Mouse (Mus musculus): Measurements from ENCODE around the gene Pglyrp4. TPM values are rescaled to one million over a fixed set of nuclear protein-coding genes. Genes with fewer than 3 reads are reported as not detected.
"Not testable (repeated sequence)": the region's sequence is repeated elsewhere in the genome, so short reads cannot be mapped to it uniquely, and the experiment has no call there.

Pglyrp4 gene
- polyA plus RNA-seq, 1 experiment from 2014 or later: not detected

DNA sequence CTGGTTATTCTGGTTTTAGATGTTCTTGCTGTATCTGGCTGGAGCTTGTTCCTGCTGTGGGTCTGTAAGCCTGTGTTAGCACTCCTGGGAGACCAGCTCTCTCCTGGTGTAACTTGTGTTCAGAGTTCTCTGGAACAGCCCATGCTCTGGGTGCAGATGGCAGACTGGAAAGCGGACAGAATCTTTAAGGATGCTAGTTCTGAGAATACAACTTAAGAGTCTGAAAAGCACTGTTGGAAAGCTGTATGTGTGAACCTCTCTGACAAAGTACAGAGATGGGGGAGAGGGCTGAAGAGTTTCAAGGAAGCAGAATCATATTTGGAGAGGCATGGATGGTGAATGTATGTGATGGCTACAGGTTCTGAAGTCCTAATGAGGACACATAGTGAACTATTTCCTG, 23.0 kb downstream of the Pglyrp4 start:
- H3K9me3 ChIP-seq (ENCODE audit: control insufficient read depth, low read length): no peaks in the 10 kb centered on the region
- no peak for ATAC-seq (ENCODE audit: low read depth)
- no peak overlapping the region for H3K27ac ChIP-seq (ENCODE audit: low read depth, low read length)
- no peak overlapping the region for H3K9ac ChIP-seq (replicated peaks; ENCODE audit: low read depth, low read length)
- no peak overlapping the region for H3K4me2 ChIP-seq (ENCODE audit: low read depth, low read length)
- H3K4me3 ChIP-seq (ENCODE audit: low read depth, low read length): no peak overlapping the region
- H3K27me3 ChIP-seq (ENCODE audit: control insufficient read depth, insufficient read depth, low read length): no peaks in the 10 kb centered on the region
- 89% methylated on average over 1 of the region's 1 CpGs for WGBS
- H3K4me1 ChIP-seq (ENCODE audit: control insufficient read depth, insufficient read depth, low read length): no peaks in the 10 kb centered on the region
- no peaks in the 10 kb centered on the region for H3K36me3 ChIP-seq (ENCODE audit: control insufficient read depth, insufficient read depth, low read length)

DNA sequence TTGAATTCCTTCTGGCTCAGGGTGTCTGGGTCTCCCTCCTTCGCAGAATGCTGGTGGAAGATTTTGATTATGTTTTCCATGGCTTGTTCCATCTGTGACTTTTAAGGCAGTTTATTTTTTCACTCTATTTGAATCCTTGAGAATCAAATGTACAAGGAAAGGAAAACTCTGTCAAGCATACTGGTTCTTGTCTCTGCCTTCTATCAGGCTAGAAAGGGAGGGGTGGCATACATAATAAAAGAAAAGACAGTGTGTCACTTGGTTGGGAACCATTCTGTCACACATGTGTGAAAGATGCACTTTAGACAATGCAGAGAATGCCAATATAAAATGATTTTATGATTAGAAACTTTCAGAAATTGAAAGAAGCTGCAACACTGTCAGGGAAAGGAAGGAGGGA, 51.1 kb downstream of the Pglyrp4 start, which contains the start of gene Gm5849:
Gm5849 (minus strand) TSS at position 101 of the 400 bp plus-strand sequence.
- H3K36me3 ChIP-seq (ENCODE audit: control insufficient read depth, insufficient read depth, low read length); H3K9me3 ChIP-seq (ENCODE audit: control insufficient read depth, low read length); H3K4me3 ChIP-seq (ENCODE audit: low read depth, low read length); H3K27ac ChIP-seq (ENCODE audit: low read depth, low read length); H3K4me1 ChIP-seq (ENCODE audit: control insufficient read depth, insufficient read depth, low read length); H3K9ac ChIP-seq (replicated peaks; ENCODE audit: low read depth, low read length); H3K27me3 ChIP-seq (ENCODE audit: control insufficient read depth, insufficient read depth, low read length); ATAC-seq (ENCODE audit: low read depth); H3K4me2 ChIP-seq (ENCODE audit: low read depth, low read length): not testable (repeated sequence)
- WGBS: 79% methylated on average over 1 of the region's 1 CpGs

Other genes starting within 250 kb of the Pglyrp4 start
- gene Snapin, start 235.9 kb upstream of the Pglyrp4 start, polyA plus RNA-seq (2014; fragmentation: Nextera tagmentation; extraction: Ambion mirVana): 106 and 112 TPM in 2 replicates
- gene Chtop, start 217.4 kb upstream of the Pglyrp4 start, polyA plus RNA-seq (2014; fragmentation: Nextera tagmentation; extraction: Ambion mirVana): 116 and 123 TPM in 2 replicates
- gene S100a1, start 212.5 kb upstream of the Pglyrp4 start, polyA plus RNA-seq (2014; fragmentation: Nextera tagmentation; extraction: Ambion mirVana): 15.8 and 18.6 TPM in 2 replicates
- gene S100a13, start 212.5 kb upstream of the Pglyrp4 start, polyA plus RNA-seq (2014; fragmentation: Nextera tagmentation; extraction: Ambion mirVana): 6.9 and 11.0 TPM in 2 replicates
- not detected in 2 replicates for gene S100a14, start 200.1 kb upstream of the Pglyrp4 start, polyA plus RNA-seq (2014; fragmentation: Nextera tagmentation; extraction: Ambion mirVana)
- 22.5 and 33.3 TPM in 2 replicates for gene S100a16, start 189.7 kb upstream of the Pglyrp4 start, polyA plus RNA-seq (2014; fragmentation: Nextera tagmentation; extraction: Ambion mirVana)
- 0.31 and 2.0 TPM in 2 replicates for gene S100a3, start 166.3 kb upstream of the Pglyrp4 start, polyA plus RNA-seq (2014; fragmentation: Nextera tagmentation; extraction: Ambion mirVana)
- gene S100a2, start 136.7 kb upstream of the Pglyrp4 start, polyA plus RNA-seq (2014; fragmentation: Nextera tagmentation; extraction: Ambion mirVana): not detected in 2 replicates
- not detected in 2 replicates for gene Gm42674, start 125.0 kb upstream of the Pglyrp4 start, polyA plus RNA-seq (2014; fragmentation: Nextera tagmentation; extraction: Ambion mirVana)
- 1.2 TPM in 1 of 2 replicates, not detected in the other for gene S100a4, start 123.1 kb upstream of the Pglyrp4 start, polyA plus RNA-seq (2014; fragmentation: Nextera tagmentation; extraction: Ambion mirVana)
- gene S100a5, start 118.4 kb upstream of the Pglyrp4 start, polyA plus RNA-seq (2014; fragmentation: Nextera tagmentation; extraction: Ambion mirVana): not detected in 2 replicates
- gene S100a6, start 114.0 kb upstream of the Pglyrp4 start, polyA plus RNA-seq (2014; fragmentation: Nextera tagmentation; extraction: Ambion mirVana): 11.8 and 27.5 TPM in 2 replicates
- not detected in 2 replicates for gene S100a7a, start 72.9 kb upstream of the Pglyrp4 start, polyA plus RNA-seq (2014; fragmentation: Nextera tagmentation; extraction: Ambion mirVana)
- gene S100a8, start 57.9 kb upstream of the Pglyrp4 start, polyA plus RNA-seq (2014; fragmentation: Nextera tagmentation; extraction: Ambion mirVana): 1.8 and 9.7 TPM in 2 replicates
- 0.46 and 7.1 TPM in 2 replicates for gene S100a9, start 31.2 kb upstream of the Pglyrp4 start, polyA plus RNA-seq (2014; fragmentation: Nextera tagmentation; extraction: Ambion mirVana)
- gene Gm5849, start 51.0 kb downstream of the Pglyrp4 start, polyA plus RNA-seq (2014; fragmentation: Nextera tagmentation; extraction: Ambion mirVana): not detected in 2 replicates

Measured in neural tube, embryonic 14.5 days (tissue).